Mouse (Mus musculus) liver, embryonic 13.5 days (tissue): ENCODE measurements around the gene Pin1. TPM values are rescaled to one million over a fixed set of nuclear protein-coding genes. Genes with fewer than 3 reads are reported as not detected.

Experiments
- ATAC-seq: fragments of 200-750 bp; cut with Nextera tagmentation; 2 replicates; pipeline ENCODE4 v1.8.0; 2017; ENCODE audit warnings: low read depth, mild to moderate bottlenecking, moderate number of reproducible peaks, moderate library complexity
- DNase-seq: peaks from one replicate; pipeline ENCODE4 v3.0.0; 2022
- H3K27ac ChIP-seq: fragments of 300-500 bp; sonication (generic); 2 replicates; pipeline ENCODE4 v1.5.1; 2015; ENCODE audit warnings: moderate library complexity, mild to moderate bottlenecking, inconsistent platforms
- H3K27me3 ChIP-seq: fragments of 300-500 bp; sonication (generic); 2 replicates; pipeline ENCODE4 v1.6.1; 2015; ENCODE audit warnings: mild to moderate bottlenecking, inconsistent platforms
- H3K36me3 ChIP-seq: fragments of 300-500 bp; sonication (generic); 2 replicates; pipeline ENCODE4 v1.6.1; 2015; ENCODE audit warnings: mild to moderate bottlenecking, inconsistent platforms
- H3K4me1 ChIP-seq: fragments of 300-500 bp; sonication (generic); replicated peaks from 2 replicates; pipeline ENCODE4 v1.6.1; 2015; ENCODE audit warnings: inconsistent platforms
- H3K4me2 ChIP-seq: fragments of 300-500 bp; sonication (generic); 2 replicates; pipeline ENCODE4 v1.6.1; 2015; ENCODE audit warnings: inconsistent platforms, mild to moderate bottlenecking, moderate library complexity
- H3K4me3 ChIP-seq: fragments of 300-500 bp; sonication (generic); replicated peaks from 2 replicates; pipeline ENCODE4 v1.5.1; 2015; ENCODE audit warnings: mild to moderate bottlenecking, inconsistent platforms
- H3K9ac ChIP-seq: fragments of 300-500 bp; sonication (generic); 2 replicates; pipeline ENCODE4 v1.6.1; 2015; ENCODE audit warnings: mild to moderate bottlenecking, inconsistent platforms
- H3K9me3 ChIP-seq: fragments of 300-500 bp; sonication (generic); replicated peaks from 2 replicates; pipeline ENCODE4 v1.6.1; 2016; ENCODE audit warnings: inconsistent platforms
- WGBS: fragments of 180-500 bp; shearing (Covaris S2); methylation state at CpG from one replicate; pipeline ENCODE4 v1.1.7; 2015; ENCODE audit not compliant: insufficient replicate concordance; 5-methylcytosine and 5-hydroxymethylcytosine counted together
- polyA plus RNA-seq: library from polyadenylated mRNA; unstranded; fragments of >200 nt; fragmentation: Nextera tagmentation; extraction: Ambion mirVana; gene quantifications from 2 replicates; pipeline ENCODE4 v1.2.1, GENCODE M21; 2015

Pin1 gene
- polyA plus RNA-seq, 1 experiment from 2014 or later: 35.3 TPM

DNA sequence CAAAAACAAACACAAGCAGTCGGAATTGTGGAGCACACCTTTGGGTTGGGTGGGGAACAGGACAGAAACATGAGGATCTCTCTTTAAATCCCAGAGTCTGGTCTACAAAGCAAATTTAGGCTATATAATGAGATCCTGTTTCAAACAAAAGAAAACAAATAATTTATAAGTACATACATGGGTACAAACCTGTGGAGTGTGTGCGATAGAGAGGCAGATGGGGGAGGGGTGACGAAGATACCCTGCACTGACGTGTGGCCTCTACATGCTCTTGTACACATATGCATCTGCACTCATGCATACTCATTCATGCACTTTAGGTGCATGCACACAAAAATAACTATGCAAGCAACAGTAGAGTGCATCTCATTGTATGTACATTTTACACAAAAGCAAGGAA, 12.4 kb upstream of the Pin1 start:
- 83% methylated on average over 4 of the region's 4 CpGs for WGBS
- no peak for ATAC-seq
- no peak overlapping the region for H3K9ac ChIP-seq
- H3K9me3 ChIP-seq: no peaks in the 10 kb centered on the region
- DNase-seq: no peak
- no peak overlapping the region for H3K4me2 ChIP-seq
- no peaks in the 10 kb centered on the region for H3K27me3 ChIP-seq
- peaks cover 28% of the 10 kb centered on the region for H3K36me3 ChIP-seq
- H3K4me3 ChIP-seq: no peak overlapping the region
- no peak overlapping the region for H3K27ac ChIP-seq
- peaks cover 39% of the 10 kb centered on the region for H3K4me1 ChIP-seq

- H3K9me3 ChIP-seq: no peaks in the 10 kb centered on the region
- H3K4me2 ChIP-seq: peak overlapping the region; percentile 99
- peak overlapping the region; percentile 93 for H3K4me3 ChIP-seq
- no peaks in the 10 kb centered on the region for H3K27me3 ChIP-seq
- H3K27ac ChIP-seq: peak overlapping the region; percentile 62
- H3K9ac ChIP-seq: peak overlapping the region; percentile 89
- ATAC-seq (no peak), DNase-seq (no peak)
- peaks cover 34% of the 10 kb centered on the region for H3K36me3 ChIP-seq
- H3K4me1 ChIP-seq: peaks cover 52% of the 10 kb centered on the region
- WGBS: 26% methylated on average over 6 of the region's 6 CpGs
Observed at GRCm38 (mm10) chr9:20641501-20641900, 10.4 kb upstream of the Pin1 start.

GRCm38 (mm10) chr9:20642101-20642895, 9.6 kb upstream of the Pin1 start, which contains the start of gene Ubl5:
Ubl5 (plus strand) TSS chr9:20642878.
- Histone ChIP-seq H3K27me3 (no peaks in the 10 kb centered on the region), H3K9me3 (no peaks in the 10 kb centered on the region), H3K4me3 (peak within 1 kb of the TSS; percentile 93), H3K9ac (peak within 1 kb of the TSS; percentile 89), H3K4me1 (peaks cover 57% of the 10 kb centered on the region), H3K27ac (peak within 1 kb of the TSS; percentile 85), H3K36me3 (peaks cover 34% of the 10 kb centered on the region), H3K4me2 (peak within 1 kb of the TSS; percentile 99)
- 2% methylated on average over 51 of the region's 51 CpGs for WGBS
- DNase-seq: peak; percentile 65
- peak; percentile 68 for ATAC-seq

- no peaks in the 10 kb centered on the region for H3K9me3 ChIP-seq
- H3K4me2 ChIP-seq: peak overlapping the region; percentile 99
- WGBS: under 1% methylated on average over 30 of the region's 30 CpGs
- H3K4me3 ChIP-seq: peak overlapping the region; percentile 93
- ATAC-seq (peak; percentile 77), DNase-seq (peak; percentile 78)
- peaks cover 37% of the 10 kb centered on the region for H3K36me3 ChIP-seq
- peaks cover 57% of the 10 kb centered on the region for H3K4me1 ChIP-seq
- peak overlapping the region; percentile 85 for H3K27ac ChIP-seq
- H3K27me3 ChIP-seq: no peaks in the 10 kb centered on the region
- peak overlapping the region; percentile 89 for H3K9ac ChIP-seq
Observed at GRCm38 (mm10) chr9:20642896-20643466, 8.9 kb upstream of the Pin1 start.

GRCm38 (mm10) chr9:20643781-20644180, 8.1 kb upstream of the Pin1 start:
- DNase-seq: no peak
- Histone ChIP-seq H3K4me3 (peak overlapping the region; percentile 93), H3K4me1 (peaks cover 63% of the 10 kb centered on the region), H3K36me3 (peaks cover 37% of the 10 kb centered on the region), H3K9me3 (no peaks in the 10 kb centered on the region), H3K27me3 (no peaks in the 10 kb centered on the region), H3K9ac (peak overlapping the region; percentile 89), H3K27ac (peak overlapping the region; percentile 85), H3K4me2 (peak overlapping the region; percentile 99)
- 4% methylated on average over 13 of the region's 13 CpGs for WGBS
- ATAC-seq: no peak

DNA sequence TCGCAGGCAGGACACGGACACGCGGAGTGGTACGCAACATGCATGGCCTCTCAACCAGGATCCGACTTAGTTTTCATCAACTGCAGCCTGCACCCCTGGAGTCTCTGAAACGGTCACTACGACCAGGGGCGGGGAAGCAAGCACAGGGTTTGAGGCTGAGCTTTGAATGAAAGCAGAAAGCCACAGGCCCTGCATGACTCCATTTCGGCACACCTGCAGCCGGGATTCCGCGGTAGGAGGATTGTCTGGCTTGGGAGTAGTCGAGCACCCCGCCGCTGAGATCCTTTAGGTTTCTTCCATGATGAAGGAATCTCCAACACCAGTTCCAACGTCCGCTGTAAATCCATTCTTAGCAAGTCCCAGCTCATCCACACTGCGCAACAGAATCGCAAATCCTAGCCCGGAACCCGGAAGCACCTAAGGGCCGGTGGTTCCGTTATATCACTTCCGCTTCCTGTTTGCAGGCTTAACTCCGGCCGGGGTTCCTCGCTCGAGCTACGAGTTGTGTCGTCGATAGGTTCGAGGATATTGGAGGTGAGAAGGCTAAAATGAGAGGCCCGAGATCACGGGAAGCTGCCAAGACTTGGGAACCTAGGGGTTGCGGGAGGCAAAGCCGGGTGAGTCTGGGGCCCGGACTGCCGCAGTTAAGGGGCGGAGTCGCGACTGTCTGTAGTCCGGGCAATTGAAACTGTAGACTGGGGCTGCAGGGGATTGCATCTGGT, 7.4 kb upstream of the Pin1 start, which contains the start of gene Fbxl12:
Fbxl12 (minus strand) TSS at position 408 of the 722 bp plus-strand sequence.
- DNase-seq (peak; percentile 59), ATAC-seq (peak; percentile 56)
- peak within 1 kb of the TSS; percentile 89 for H3K9ac ChIP-seq
- peak within 1 kb of the TSS; percentile 93 for H3K4me3 ChIP-seq
- H3K27ac ChIP-seq: peak within 1 kb of the TSS; percentile 85
- WGBS: under 1% methylated on average over 43 of the region's 43 CpGs
- no peaks in the 10 kb centered on the region for H3K27me3 ChIP-seq
- peaks cover 35% of the 10 kb centered on the region for H3K36me3 ChIP-seq
- no peaks in the 10 kb centered on the region for H3K9me3 ChIP-seq
- peaks cover 70% of the 10 kb centered on the region for H3K4me1 ChIP-seq
- peak within 1 kb of the TSS; percentile 99 for H3K4me2 ChIP-seq

GRCm38 (mm10) chr9:20645121-20645520, 6.8 kb upstream of the Pin1 start:
- peak overlapping the region; percentile 85 for H3K27ac ChIP-seq
- H3K9me3 ChIP-seq: no peaks in the 10 kb centered on the region
- H3K4me2 ChIP-seq: peak overlapping the region; percentile 99
- H3K9ac ChIP-seq: peak overlapping the region; percentile 89
- ATAC-seq: no peak
- H3K36me3 ChIP-seq: peaks cover 31% of the 10 kb centered on the region
- 1% methylated on average over 17 of the region's 17 CpGs for WGBS
- peaks cover 76% of the 10 kb centered on the region for H3K4me1 ChIP-seq
- no peaks in the 10 kb centered on the region for H3K27me3 ChIP-seq
- DNase-seq: no peak
- H3K4me3 ChIP-seq: peak overlapping the region; percentile 93

GRCm38 (mm10) chr9:20652260-20652658, 364 bp downstream of the Pin1 start:
- H3K9me3 ChIP-seq: no peaks in the 10 kb centered on the region
- peak overlapping the region; percentile 93 for H3K9ac ChIP-seq
- peak overlapping the region; percentile 93 for H3K4me3 ChIP-seq
- peak overlapping the region; percentile 88 for H3K4me2 ChIP-seq
- no peaks in the 10 kb centered on the region for H3K27me3 ChIP-seq
- H3K27ac ChIP-seq: peak overlapping the region; percentile 67
- DNase-seq (no peak), ATAC-seq (peak; percentile 12)
- under 1% methylated on average over 25 of the region's 25 CpGs for WGBS
- H3K4me1 ChIP-seq: peaks cover 61% of the 10 kb centered on the region
- peaks cover 57% of the 10 kb centered on the region for H3K36me3 ChIP-seq

GRCm38 (mm10) chr9:20653859-20654258, 2.0 kb downstream of the Pin1 start:
- Histone ChIP-seq H3K27me3 (no peaks in the 10 kb centered on the region), H3K4me1 (peaks cover 55% of the 10 kb centered on the region), H3K9ac (peak overlapping the region; percentile 62; the same call in 1 of the 2 replicates), H3K4me3 (peak overlapping the region; percentile 93), H3K9me3 (no peaks in the 10 kb centered on the region), H3K36me3 (peaks cover 59% of the 10 kb centered on the region), H3K27ac (no peak overlapping the region), H3K4me2 (peak overlapping the region; percentile 88)
- WGBS: 82% methylated on average over 3 of the region's 3 CpGs
- DNase-seq: no peak
- ATAC-seq: no peak

DNA sequence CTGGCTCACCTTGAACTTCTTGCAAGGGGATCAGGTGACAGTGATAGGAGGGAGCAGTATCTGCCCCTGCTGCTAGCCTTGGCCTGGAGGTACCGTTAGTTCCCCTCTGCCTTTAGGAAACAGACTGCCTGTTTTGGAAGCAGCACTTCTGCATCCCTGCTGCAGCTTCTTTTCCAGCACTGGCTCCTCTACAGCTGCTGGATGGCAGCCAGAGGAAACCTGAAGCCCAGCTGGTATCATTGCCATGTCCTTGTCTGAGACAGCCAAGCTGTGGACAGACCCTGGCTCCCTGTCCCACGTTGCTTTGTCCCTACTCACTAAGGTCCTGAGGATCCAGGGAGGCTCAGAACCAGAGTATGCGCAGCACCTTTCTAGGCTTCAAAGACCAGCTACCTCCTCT, 5.7 kb downstream of the Pin1 start:
- H3K9me3 ChIP-seq: no peaks in the 10 kb centered on the region
- no peak overlapping the region for H3K9ac ChIP-seq
- WGBS: 83% methylated on average over 3 of the region's 3 CpGs
- no peak overlapping the region for H3K4me2 ChIP-seq
- no peak overlapping the region for H3K4me3 ChIP-seq
- DNase-seq: no peak
- no peak for ATAC-seq
- no peaks in the 10 kb centered on the region for H3K27me3 ChIP-seq
- H3K4me1 ChIP-seq: peaks cover 30% of the 10 kb centered on the region
- H3K36me3 ChIP-seq: peaks cover 92% of the 10 kb centered on the region
- no peak overlapping the region for H3K27ac ChIP-seq

GRCm38 (mm10) chr9:20662325-20662724, 10.4 kb downstream of the Pin1 start:
- Histone ChIP-seq H3K9me3 (no peaks in the 10 kb centered on the region), H3K9ac (no peak overlapping the region), H3K36me3 (peaks cover 74% of the 10 kb centered on the region), H3K27ac (no peak overlapping the region), H3K27me3 (no peaks in the 10 kb centered on the region), H3K4me1 (peaks cover 25% of the 10 kb centered on the region), H3K4me3 (no peak overlapping the region), H3K4me2 (no peak overlapping the region)
- ATAC-seq (no peak), DNase-seq (no peak)
- WGBS: 49% methylated on average over 3 of the region's 3 CpGs
